In the genomic region with DNA sequence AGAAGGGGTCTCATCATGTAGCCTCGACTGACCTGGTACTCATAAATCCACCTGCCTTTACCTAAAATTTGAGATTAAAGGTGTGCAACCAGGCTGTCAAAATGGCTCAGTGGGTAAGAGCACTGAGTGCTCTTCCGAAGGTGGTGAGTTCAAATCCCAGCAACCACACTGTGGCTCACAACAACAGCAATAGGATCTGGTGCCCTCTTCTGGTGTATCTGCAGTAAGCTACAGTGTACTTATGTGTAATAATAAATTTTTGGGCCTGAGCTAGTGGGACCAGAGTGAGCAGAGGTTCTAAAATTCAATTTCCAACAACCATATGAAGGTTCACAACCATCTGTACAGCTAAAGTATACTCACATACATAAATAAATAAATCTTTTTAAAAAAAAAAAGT, we compare ENCODE assay signal across 26 mouse cellular contexts. TPM values are rescaled to one million over a fixed set of nuclear protein-coding genes. Genes with fewer than 3 reads are reported as not detected.
DNase-seq lines count a peak whose midpoint lies in the region; ATAC-seq and TF ChIP-seq lines count a peak whose summit lies in the region.
"Had no signal": no experiment of that assay in that cellular context is flagged by ENCODE, and none has a peak within 500 bp of the region (broad histone marks: within the 10 kb centered on the region; RNA-seq: fewer than 3 reads in every experiment).

No protein-coding gene starts in this region.

- ATAC-seq in heart, postnatal 0 days (ENCODE audit: insufficient read depth, low read depth), result no peak
- ATAC-seq in heart, embryonic 11.5 days (replicated peaks; ENCODE audit: insufficient number of reproducible peaks, low FRiP score, low TSS enrichment), result no peak
- ATAC-seq: activated CD4-positive, CD25-positive, alpha-beta regulatory T cell, adult 4 months; forebrain, embryonic 14.5 days; intestine, embryonic 16.5 days; midbrain, embryonic 16.5 days had no signal

- no peaks in the 10 kb centered on the region for H3K9me3 ChIP-seq in heart, postnatal 0 days (replicated peaks; ENCODE audit: control insufficient read depth, low read length)
- H3K9me3 ChIP-seq in heart, embryonic 11.5 days (replicated peaks; ENCODE audit: control insufficient read depth, low read length), result no peaks in the 10 kb centered on the region
- H3K9me3 ChIP-seq: hindbrain, embryonic 15.5 days; limb, embryonic 12.5 days; liver, embryonic 13.5 days; lung, embryonic 15.5 days had no signal

- no peak overlapping the region for H3K4me2 ChIP-seq in heart, postnatal 0 days (ENCODE audit: low read depth, low read length)
- H3K4me2 ChIP-seq in heart, embryonic 11.5 days, result no peak overlapping the region
- H3K4me2 ChIP-seq: hindbrain, embryonic 15.5 days; limb, embryonic 12.5 days; liver, embryonic 13.5 days; lung, embryonic 15.5 days had no signal

- no peak for TF ChIP-seq EP300 in heart, postnatal 0 days (IDR thresholded peaks at IDR 0.05; ENCODE audit: low read depth)

- 90% methylated on average over 2 of the region's 2 CpGs for WGBS in heart, postnatal 0 days
- 80% methylated on average over 2 of the region's 2 CpGs for WGBS in heart, embryonic 11.5 days (ENCODE audit: insufficient replicate concordance)

- intact Hi-C loops in left cerebral cortex, adult 2 months (cut with DNase I), result no loop called here
- intact Hi-C loops in left cerebral cortex, postnatal 36 days (cut with DNase I), result no loop called here

- H3K4me1 ChIP-seq in heart, postnatal 0 days (ENCODE audit: control insufficient read depth, insufficient read depth), result peaks cover 12% of the 10 kb centered on the region
- no peaks in the 10 kb centered on the region for H3K4me1 ChIP-seq in heart, embryonic 11.5 days (ENCODE audit: control insufficient read depth, insufficient read depth, low read length)
- H3K4me1 ChIP-seq: hindbrain, embryonic 15.5 days; limb, embryonic 12.5 days; lung, embryonic 15.5 days had no signal

- H3K36me3 ChIP-seq in heart, postnatal 0 days (replicated peaks; ENCODE audit: control insufficient read depth, insufficient read depth, low read length), result no peaks in the 10 kb centered on the region
- H3K36me3 ChIP-seq in heart, embryonic 11.5 days (ENCODE audit: control insufficient read depth, insufficient read depth, low read length), result no peaks in the 10 kb centered on the region
- H3K36me3 ChIP-seq: hindbrain, embryonic 15.5 days; limb, embryonic 12.5 days; liver, embryonic 13.5 days; lung, embryonic 15.5 days had no signal

- H3K4me3 ChIP-seq in heart, postnatal 0 days (ENCODE audit: low read depth, low read length), result no peak overlapping the region
- no peak overlapping the region for H3K4me3 ChIP-seq in heart, embryonic 11.5 days (ENCODE audit: low read depth, low read length)
- H3K4me3 ChIP-seq in left cerebral cortex, adult 2 months, result no peak overlapping the region
- H3K4me3 ChIP-seq: hindbrain, embryonic 15.5 days; limb, embryonic 12.5 days; liver, embryonic 13.5 days; lung, embryonic 15.5 days had no signal

- no peak overlapping the region for H3K27ac ChIP-seq in heart, postnatal 0 days (ENCODE audit: low read depth)
- H3K27ac ChIP-seq in heart, embryonic 11.5 days (ENCODE audit: low read depth, low read length), result no peak overlapping the region
- no peak overlapping the region for H3K27ac ChIP-seq in left cerebral cortex, adult 2 months
- H3K27ac ChIP-seq: hindbrain, embryonic 15.5 days; limb, embryonic 12.5 days; liver, embryonic 13.5 days; lung, embryonic 15.5 days; macrophage had no signal

- H3K27me3 ChIP-seq in heart, postnatal 0 days (ENCODE audit: control insufficient read depth, insufficient read depth, low read length), result no peaks in the 10 kb centered on the region
- H3K27me3 ChIP-seq in heart, embryonic 11.5 days (ENCODE audit: control insufficient read depth, insufficient read depth, low read length), result no peaks in the 10 kb centered on the region
- H3K27me3 ChIP-seq: hindbrain, embryonic 15.5 days; limb, embryonic 12.5 days; liver, embryonic 13.5 days; lung, embryonic 15.5 days had no signal

- TF ChIP-seq CTCF in heart, postnatal 0 days (IDR thresholded peaks at IDR 0.05; ENCODE audit: low read depth), result peak; percentile 26
- TF ChIP-seq CTCF in left cerebral cortex, adult 2 months (IDR thresholded peaks at IDR 0.05), result peak; percentile 9

- no peak for DNase-seq in heart, postnatal 0 days (ENCODE audit: low spot score)
- DNase-seq in left cerebral cortex, adult 2 months (ENCODE audit: extremely low spot score in 1 of 2, low spot score in 2 of 2), result no peak
- DNase-seq in left cerebral cortex, postnatal 36 days (ENCODE audit: low spot score in 2 of 2), result no peak
- DNase-seq in 416B (ENCODE audit: low read depth), result peak; percentile 42
- DNase-seq in NIH3T3 (ENCODE audit: low read depth), result peak; percentile 17
- no peak for DNase-seq in adipocyte (ENCODE audit: low spot score)
- DNase-seq: adrenal gland, postnatal 10 days; cerebellum, adult 18-20 months; cerebellum, postnatal 36 days; gastrocnemius, postnatal 14 days; heart, adult 18-20 months; heart, postnatal 4 days; kidney, postnatal 10 days; liver, embryonic 13.5 days; right cerebral cortex, adult 18-20 months; thymus, adult 2 months; thymus, postnatal 4 days had no signal

- no peak overlapping the region for H3K9ac ChIP-seq in heart, postnatal 0 days (replicated peaks; ENCODE audit: low read depth, low read length)
- H3K9ac ChIP-seq in heart, embryonic 11.5 days (ENCODE audit: low read depth, low read length), result no peak overlapping the region
- H3K9ac ChIP-seq: hindbrain, embryonic 15.5 days; limb, embryonic 12.5 days; liver, embryonic 13.5 days; lung, embryonic 15.5 days had no signal

RNA-seq across cellular contexts. Expression of a gene that starts 58.2 kb away (rescaled TPM):
- total RNA-seq in heart, postnatal 0 days (2014; rRNA removed; ENCODE audit: low replicate concordance), result 20.2 and 23.4 TPM in 2 replicates
- 24.9 and 28.4 TPM in 2 replicates for polyA plus RNA-seq in heart, postnatal 0 days (2015; fragmentation: Nextera tagmentation; extraction: Ambion mirVana)
- 32.4 and 36.0 TPM in 2 replicates for polyA plus RNA-seq in heart, embryonic 11.5 days (2014; fragmentation: Nextera tagmentation; extraction: Ambion mirVana)
- 10 to 100 TPM; 51.5 to 56.3 TPM for total RNA-seq in left cerebral cortex, adult 2 months (2021)
- total RNA-seq in left cerebral cortex, postnatal 36 days (2021), result 10 to 100 TPM; 50.4 to 53.8 TPM

Comparison
In these comparisons a context has a peak if more than half of its experiments do, and no peak if none do; other contexts are left out.
1. DNase-seq: peak in 416B (single experiment) and NIH3T3 (single experiment); none in heart, postnatal 0 days (single experiment), left cerebral cortex, adult 2 months (0 of 2), left cerebral cortex, postnatal 36 days (0 of 2) and adipocyte (single experiment).